Mouse (Mus musculus) lung, postnatal 0 days (tissue): ENCODE results near the gene Zbtb7a. TPM values are rescaled to one million over a fixed set of nuclear protein-coding genes. Genes with fewer than 3 reads are reported as not detected.
A peak's percentile ranks its signal among the peaks of the same experiment; 100 is the strongest.

Experiments used
- ATAC-seq: fragments of 200-750 bp; cut with Nextera tagmentation; 2 replicates; pipeline ENCODE4 v1.8.0; 2017; ENCODE audit warnings: moderate library complexity
- DNase-seq: peaks from one replicate; pipeline ENCODE4 v3.0.0-alpha.2; 2016; ENCODE audit warnings: low spot score
- H3K27ac ChIP-seq: fragments of 300-500 bp; sonication (generic); 2 replicates; pipeline ENCODE4 v1.5.1; 2014; ENCODE audit warnings: antibody characterized with exemption, mild to moderate bottlenecking, low read length, mixed read lengths
- H3K27me3 ChIP-seq: fragments of 300-500 bp; sonication (generic); replicated peaks from 2 replicates; pipeline ENCODE4 v1.6.1; 2014; ENCODE audit warnings: low read length, mixed read lengths; ENCODE audit not compliant: insufficient read depth
- H3K36me3 ChIP-seq: fragments of 300-500 bp; sonication (generic); 2 replicates; pipeline ENCODE4 v1.6.1; 2014; ENCODE audit warnings: low read length, mixed read lengths; ENCODE audit not compliant: insufficient read depth
- H3K4me1 ChIP-seq: fragments of 300-500 bp; sonication (generic); 2 replicates; pipeline ENCODE4 v1.6.1; 2014; ENCODE audit warnings: antibody characterized with exemption, low read depth, low read length, mixed read lengths; ENCODE audit not compliant: insufficient read depth
- H3K4me2 ChIP-seq: fragments of 300-500 bp; sonication (generic); replicated peaks from 2 replicates; pipeline ENCODE4 v1.6.1; 2014; ENCODE audit warnings: low read depth, mild to moderate bottlenecking, low read length, moderate library complexity, mixed read lengths
- H3K4me3 ChIP-seq: fragments of 300-500 bp; sonication (generic); 2 replicates; pipeline ENCODE4 v1.5.1; 2014; ENCODE audit warnings: low read depth, low read length
- H3K9ac ChIP-seq: fragments of 300-500 bp; sonication (generic); replicated peaks from 2 replicates; pipeline ENCODE4 v1.6.1; 2014; ENCODE audit warnings: low read depth, mild to moderate bottlenecking
- H3K9me3 ChIP-seq: fragments of 300-500 bp; sonication (generic); 2 replicates; pipeline ENCODE4 v1.6.1; 2016; ENCODE audit warnings: low read length, mixed read lengths
- CTCF ChIP-seq: IDR thresholded peaks from 2 replicates; pipeline ENCODE4 v1.5.1; 2016; ENCODE audit warnings: antibody characterized with exemption, mild to moderate bottlenecking
- EP300 ChIP-seq: IDR thresholded peaks from 2 replicates; pipeline ENCODE4 v1.6.1; 2016; ENCODE audit warnings: antibody characterized with exemption, mild to moderate bottlenecking, control low read depth
- WGBS: fragments of 180-500 bp; shearing (Covaris S2); extraction: QIAGEN DNeasy Blood & Tissue Kit; methylation state at CpG from one replicate; pipeline ENCODE4 v1.1.7; 2014; 5-methylcytosine and 5-hydroxymethylcytosine counted together
- polyA plus RNA-seq: library from polyadenylated mRNA; unstranded; fragments of >200 nt; fragmentation: Nextera tagmentation; extraction: Ambion mirVana; gene quantifications from 2 replicates; pipeline ENCODE4 v1.2.1, GENCODE M21; 2015

The Zbtb7a gene
- polyA plus RNA-seq, 1 experiment from 2014 or later, result 58.2 TPM

DNA sequence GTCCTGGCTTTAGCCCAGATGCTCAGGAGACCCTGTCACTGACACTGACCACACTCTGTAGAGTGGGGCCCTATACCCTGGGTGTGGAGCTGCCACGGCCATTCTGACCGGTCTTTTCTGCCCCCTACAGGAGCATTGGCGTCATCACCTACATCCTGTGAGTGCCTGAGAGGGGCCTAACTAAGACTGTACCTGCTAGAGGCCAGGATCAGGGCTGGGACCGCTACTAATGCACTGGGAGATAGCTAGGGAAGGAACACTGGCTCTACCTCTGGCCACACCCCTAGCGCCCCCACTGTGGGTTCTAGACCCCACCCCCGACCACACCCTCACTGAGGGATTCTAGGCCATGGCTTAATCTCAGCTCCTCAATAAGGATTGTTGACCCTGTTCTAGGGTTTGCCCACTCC, 55.9 kb downstream of the Zbtb7a start:
- no peak overlapping the region for H3K9ac ChIP-seq
- peaks cover 13% of the 10 kb centered on the region; the same call in 1 of the 2 replicates for H3K36me3 ChIP-seq
- WGBS, result 60% methylated on average over 6 of the region's 6 CpGs
- DNase-seq (no peak), ATAC-seq (peak; percentile 17; the same call in 1 of the 2 replicates)
- TF ChIP-seq EP300 (no peak), CTCF (peak; percentile 60)
- peak overlapping the region; percentile 20; the same call in 1 of the 2 replicates for H3K27ac ChIP-seq
- H3K4me3 ChIP-seq, result no peak overlapping the region
- peaks cover 9% of the 10 kb centered on the region; the same call in 1 of the 2 replicates for H3K27me3 ChIP-seq
- peaks cover 9% of the 10 kb centered on the region; the same call in 1 of the 2 replicates for H3K4me1 ChIP-seq
- H3K9me3 ChIP-seq, result no peaks in the 10 kb centered on the region
- H3K4me2 ChIP-seq, result no peak overlapping the region

DNA sequence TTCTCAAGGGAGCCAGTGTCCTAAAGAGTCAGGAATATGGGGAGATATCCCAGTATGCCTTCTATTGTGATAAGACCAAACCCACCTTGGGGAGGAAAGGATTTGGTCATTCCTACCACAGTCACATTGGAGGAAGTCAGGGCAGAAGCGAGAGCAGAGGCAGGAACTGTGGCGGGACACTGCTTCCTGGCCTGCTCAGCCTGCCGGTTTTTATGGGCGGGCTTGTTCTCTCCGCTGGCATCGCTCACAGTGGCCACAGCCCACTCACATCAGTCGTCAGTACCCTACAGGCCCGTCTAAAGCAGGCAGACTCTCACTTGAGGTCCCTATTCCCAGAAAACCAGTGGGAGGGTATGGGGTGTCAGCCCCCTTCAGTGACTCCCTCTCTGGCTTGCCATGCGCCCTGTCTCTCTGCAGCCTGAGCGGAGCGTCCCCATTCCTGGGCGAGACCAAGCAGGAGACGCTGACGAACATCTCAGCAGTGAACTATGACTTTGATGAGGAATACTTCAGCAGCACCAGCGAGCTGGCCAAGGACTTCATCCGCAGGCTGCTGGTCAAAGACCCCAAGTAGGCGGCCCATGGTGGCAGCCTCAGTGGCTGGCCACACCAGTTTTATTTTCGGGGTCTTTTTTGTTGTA, 56.4 kb downstream of the Zbtb7a start:
- Histone ChIP-seq H3K27me3 (peaks cover 9% of the 10 kb centered on the region; the same call in 1 of the 2 replicates), H3K36me3 (peaks cover 13% of the 10 kb centered on the region; the same call in 1 of the 2 replicates), H3K4me2 (peak overlapping the region; percentile 85; the same call in 1 of the 2 replicates), H3K4me1 (peaks cover 9% of the 10 kb centered on the region; the same call in 1 of the 2 replicates), H3K27ac (peak overlapping the region; percentile 86), H3K9ac (peak overlapping the region; percentile 26; the same call in 1 of the 2 replicates), H3K4me3 (peak overlapping the region; percentile 60; the same call in 1 of the 2 replicates), H3K9me3 (no peaks in the 10 kb centered on the region)
- WGBS, result 57% methylated on average over 18 of the region's 18 CpGs
- ATAC-seq (peak; percentile 14), DNase-seq (peak; percentile 33)
- TF ChIP-seq CTCF, result no peak
- TF ChIP-seq EP300, result no peak

DNA sequence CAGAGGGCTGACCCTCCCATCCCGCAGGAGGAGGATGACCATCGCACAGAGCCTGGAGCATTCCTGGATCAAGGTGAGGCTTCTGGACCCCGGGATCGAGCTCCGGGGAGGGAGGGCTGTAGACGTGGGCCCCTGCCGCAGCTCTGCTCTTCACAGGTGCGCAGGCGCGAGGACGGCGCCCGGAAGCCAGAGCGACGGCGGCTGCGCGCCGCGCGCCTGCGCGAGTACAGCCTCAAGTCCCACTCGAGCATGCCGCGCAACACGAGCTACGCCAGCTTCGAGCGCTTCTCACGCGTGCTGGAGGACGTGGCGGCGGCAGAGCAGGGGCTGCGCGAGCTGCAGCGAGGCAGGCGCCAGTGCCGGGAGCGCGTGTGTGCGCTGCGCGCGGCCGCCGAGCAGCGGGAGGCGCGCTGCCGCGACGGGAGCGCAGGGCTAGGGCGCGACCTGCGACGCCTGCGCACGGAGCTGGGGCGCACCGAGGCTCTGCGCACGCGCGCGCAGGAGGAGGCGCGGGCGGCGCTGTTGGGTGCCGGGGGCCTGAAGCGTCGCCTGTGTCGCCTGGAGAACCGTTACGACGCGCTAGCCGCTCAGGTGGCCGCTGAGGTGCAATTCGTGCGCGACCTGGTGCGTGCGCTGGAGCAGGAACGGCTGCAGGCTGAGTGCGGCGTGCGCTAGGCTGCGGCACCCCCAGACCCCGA, 57.4 kb downstream of the Zbtb7a start:
- 1% methylated on average over 85 of the region's 93 CpGs for WGBS
- Histone ChIP-seq H3K27me3 (peaks cover 9% of the 10 kb centered on the region; the same call in 1 of the 2 replicates), H3K27ac (peak overlapping the region; percentile 86), H3K4me3 (peak overlapping the region; percentile 60), H3K36me3 (peaks cover 13% of the 10 kb centered on the region; the same call in 1 of the 2 replicates), H3K9me3 (no peaks in the 10 kb centered on the region), H3K4me2 (peak overlapping the region; percentile 85), H3K4me1 (peaks cover 9% of the 10 kb centered on the region; the same call in 1 of the 2 replicates), H3K9ac (peak overlapping the region; percentile 26; the same call in 1 of the 2 replicates)
- DNase-seq (peak; percentile 91), ATAC-seq (peak; percentile 88)
- no peak for TF ChIP-seq EP300
- TF ChIP-seq CTCF, result peak; percentile 36

DNA sequence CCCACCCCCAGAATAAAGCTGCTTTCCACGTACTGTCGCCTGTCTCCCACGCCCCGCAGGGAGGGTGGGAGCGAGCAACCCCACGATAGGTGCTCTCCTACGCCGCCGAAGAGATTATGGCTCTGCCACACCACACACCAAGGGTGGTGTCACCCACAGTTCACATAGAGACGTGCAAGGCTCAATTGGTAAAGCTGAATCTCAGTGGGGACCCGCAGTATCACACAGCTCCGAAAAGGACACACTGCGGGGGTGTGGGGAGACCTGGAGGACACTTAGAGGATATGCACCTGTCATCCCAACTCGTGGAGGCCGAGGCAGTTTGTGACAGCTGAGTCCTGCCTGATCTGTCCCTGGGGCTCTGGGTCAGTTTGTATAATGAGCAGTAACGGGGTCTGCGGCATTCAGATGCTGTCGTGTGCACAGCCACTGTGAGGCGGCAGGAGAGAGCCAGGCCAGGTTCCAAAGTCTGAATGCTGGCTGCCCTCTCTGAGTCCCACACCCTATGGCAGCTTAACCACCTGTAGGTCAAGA, 58.0 kb downstream of the Zbtb7a start:
- Histone ChIP-seq H3K36me3 (peaks cover 13% of the 10 kb centered on the region; the same call in 1 of the 2 replicates), H3K9me3 (no peaks in the 10 kb centered on the region), H3K27me3 (peaks cover 9% of the 10 kb centered on the region; the same call in 1 of the 2 replicates), H3K4me1 (peaks cover 9% of the 10 kb centered on the region; the same call in 1 of the 2 replicates), H3K27ac (peak overlapping the region; percentile 86; the same call in 1 of the 2 replicates), H3K9ac (no peak overlapping the region), H3K4me2 (peak overlapping the region; percentile 85), H3K4me3 (peak overlapping the region; percentile 60)
- ATAC-seq, result no peak
- no peak for DNase-seq
- WGBS, result 4% methylated on average over 19 of the region's 19 CpGs
- TF ChIP-seq EP300, result no peak
- no peak for TF ChIP-seq CTCF

DNA sequence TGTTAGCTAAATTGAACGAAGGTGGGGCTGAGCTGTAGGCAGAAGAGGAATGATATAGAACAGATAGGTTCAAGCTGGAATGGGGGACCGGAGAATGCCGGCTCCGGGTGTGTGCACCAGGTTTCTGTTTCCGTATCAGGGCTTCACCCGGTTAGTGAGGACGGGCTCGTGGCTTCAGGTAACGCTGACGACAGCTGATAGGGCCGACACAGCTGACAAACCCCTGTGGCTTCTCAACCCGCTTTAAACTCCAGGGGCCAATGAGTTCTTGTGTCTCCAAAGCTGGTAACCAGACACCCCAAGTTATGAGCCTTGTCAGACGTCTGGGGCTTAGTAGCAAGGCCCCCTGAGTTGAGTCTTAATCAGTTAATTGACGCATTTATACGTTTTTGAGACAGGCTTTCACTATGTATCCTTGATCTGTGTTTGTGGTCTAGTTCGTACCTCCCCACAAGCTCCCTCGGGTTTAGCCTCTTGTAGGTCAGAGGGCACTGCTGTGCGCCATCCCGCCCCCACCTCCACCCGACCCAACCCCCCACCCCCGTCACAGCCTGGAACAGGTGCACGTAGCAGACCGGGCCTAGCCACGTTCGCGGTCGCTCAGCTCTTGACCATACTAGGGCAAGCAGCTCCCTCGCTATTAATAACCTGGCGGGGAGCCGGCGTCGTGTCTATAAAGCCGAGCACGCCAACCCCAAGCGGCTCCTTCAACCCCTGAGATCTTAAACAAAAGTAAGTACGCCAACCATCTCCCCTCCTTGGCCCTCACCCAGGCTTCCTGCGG, 59.2 kb downstream of the Zbtb7a start:
- Histone ChIP-seq H3K9me3 (no peaks in the 10 kb centered on the region), H3K4me1 (peaks cover 9% of the 10 kb centered on the region; the same call in 1 of the 2 replicates), H3K27me3 (peaks cover 9% of the 10 kb centered on the region; the same call in 1 of the 2 replicates), H3K36me3 (0 out of 2 replicates have a peak, but pooled peaks cover 8% of the 10 kb centered on the region), H3K4me2 (peak overlapping the region; percentile 30), H3K27ac (no peak overlapping the region), H3K4me3 (no peak overlapping the region), H3K9ac (no peak overlapping the region; the same call in 1 of the 2 replicates)
- DNase-seq (peak; percentile 41), ATAC-seq (0 out of 2 replicates have a peak, but pooled peaks have one; percentile 5)
- no peak for TF ChIP-seq CTCF
- TF ChIP-seq EP300, result no peak
- WGBS, result 12% methylated on average over 37 of the region's 37 CpGs
